Mouse (Mus musculus): ENCODE data around the gene Lrriq1.

- TF ChIP-seq GATA1 (IDR thresholded peaks at IDR 0.05; ENCODE audit: low read length) (no peak), TAL1 (IDR thresholded peaks at IDR 0.05; ENCODE audit: low read length) (no peak)
These were observed 236.5 kb downstream of the Lrriq1 start for GRCm38 (mm10) chr10:102999584-102999983.

Measured in erythroblast, embryonic 14.5 days (primary cell).